Mouse (Mus musculus) cortical plate, adult 2 months (tissue): ENCODE results near the gene Cpxm2.

Experiments used
- CTCF ChIP-seq: fragments of 200-500 bp; IDR thresholded peaks from 2 replicates; pipeline ENCODE4 v1.5.1; 2011; ENCODE audit warnings: mild to moderate bottlenecking, control low read depth, low read length; ENCODE audit not compliant: insufficient read depth; ENCODE audit errors: extremely low read depth
- POLR2A ChIP-seq: fragments of 200-500 bp; IDR thresholded peaks from 2 replicates; pipeline ENCODE4 v1.6.1; 2011; ENCODE audit warnings: mild to moderate bottlenecking, low read length, control low read depth; ENCODE audit not compliant: insufficient read depth; ENCODE audit errors: extremely low read depth

GRCm38 (mm10) chr7:132070877-132071625 is 83.5 kb downstream of the Cpxm2 start:
- no peak for TF ChIP-seq CTCF
- TF ChIP-seq POLR2A: no peak
